Mouse (Mus musculus) myocyte (in vitro differentiated cells): Measurements from ENCODE around the gene 4933405L10Rik.

ENCODE experiments used
- E2F4 ChIP-seq: IDR thresholded peaks from one replicate; pipeline ENCODE4 v1.6.1; 2011; ENCODE audit warnings: mild to moderate bottlenecking, control low read depth, moderate library complexity; ENCODE audit not compliant: insufficient read depth
- MAX ChIP-seq: IDR thresholded peaks from one replicate; pipeline ENCODE4 v1.6.1; 2011; ENCODE audit warnings: low read depth, mild to moderate bottlenecking, control low read depth
- MYOD1 ChIP-seq, 3 experiments: IDR thresholded peaks; one replicate each; pipeline ENCODE4 v1.6.1; 2011; ENCODE audit warnings: control low read depth in 2 of 3, low read depth in 2 of 3, mild to moderate bottlenecking in 2 of 3, moderate library complexity in 1 of 3; ENCODE audit not compliant: insufficient read length in 2 of 3, control insufficient read depth in 1 of 3
- MYOG ChIP-seq, 3 experiments: IDR thresholded peaks; one replicate each; pipeline ENCODE4 v1.6.1; 2011; ENCODE audit warnings: control low read depth in 2 of 3, low read depth in 2 of 3, mild to moderate bottlenecking in 2 of 3; ENCODE audit not compliant: insufficient read length in 2 of 3, control insufficient read depth in 1 of 3, insufficient read depth in 1 of 3
- POLR2A ChIP-seq: IDR thresholded peaks from one replicate; pipeline ENCODE4 v1.6.1; 2011; ENCODE audit warnings: low read depth, mild to moderate bottlenecking, control low read depth, moderate library complexity; ENCODE audit not compliant: insufficient read length
- SRF ChIP-seq: IDR thresholded peaks from one replicate; pipeline ENCODE4 v1.6.1; 2011; ENCODE audit warnings: low read depth; ENCODE audit not compliant: control insufficient read depth, insufficient read length

GRCm38 (mm10) chr8:105688242-105688752 lies 19.2 kb upstream of the 4933405L10Rik start:
- TF ChIP-seq POLR2A (no peak), MYOD1 (IDR thresholded peaks at IDR 0.05; ENCODE audit: control insufficient read depth in 1 of 3, insufficient read length in 2 of 3, low read depth in 2 of 3) (no peak), MYOG (IDR thresholded peaks at IDR 0.05; ENCODE audit: control insufficient read depth in 1 of 3, insufficient read depth in 1 of 3, insufficient read length in 2 of 3, low read depth in 2 of 3) (no peak), MAX (no peak), SRF (no peak), E2F4 (no peak)
